Mouse (Mus musculus) small intestine, adult 2 months (tissue): ENCODE data around the gene Igfbp1. TPM values are rescaled to one million over a fixed set of nuclear protein-coding genes. Genes with fewer than 3 reads are reported as not detected.

Experiments used
- H3K27ac ChIP-seq: fragments of 200-500 bp; 2 replicates; pipeline ENCODE4 v1.5.1; 2012; ENCODE audit warnings: low read depth, low read length, control low read depth, inconsistent platforms; ENCODE audit not compliant: insufficient read depth
- H3K27me3 ChIP-seq: fragments of 200-500 bp; 2 replicates; pipeline ENCODE4 v1.6.1; 2012; ENCODE audit warnings: mild to moderate bottlenecking, moderate library complexity, low read length, inconsistent platforms; ENCODE audit not compliant: control insufficient read depth, insufficient read depth
- H3K36me3 ChIP-seq: fragments of 200-500 bp; 2 replicates; pipeline ENCODE4 v1.6.1; 2012; ENCODE audit warnings: mild to moderate bottlenecking, low read length, control low read depth, inconsistent platforms; ENCODE audit not compliant: control insufficient read depth, insufficient read depth
- H3K4me1 ChIP-seq: fragments of 200-500 bp; 2 replicates; pipeline ENCODE4 v1.6.1; 2012; ENCODE audit warnings: low read length, inconsistent platforms, mixed read lengths; ENCODE audit not compliant: control insufficient read depth, insufficient read depth, insufficient read length
- H3K4me3 ChIP-seq: fragments of 200-500 bp; 2 replicates; pipeline ENCODE4 v1.5.1; 2012; ENCODE audit warnings: low read depth, mild to moderate bottlenecking, control low read depth, inconsistent platforms, low read length, moderate library complexity
- CTCF ChIP-seq: fragments of 200-500 bp; IDR thresholded peaks from 2 replicates; pipeline ENCODE4 v1.5.1; 2012; ENCODE audit warnings: low read depth, mild to moderate bottlenecking, control low read depth, inconsistent platforms, low read length, moderate library complexity, mixed read lengths; ENCODE audit not compliant: insufficient replicate concordance, insufficient read length; ENCODE audit errors: extremely low read depth
- POLR2A ChIP-seq: fragments of 200-500 bp; IDR thresholded peaks from 2 replicates; pipeline ENCODE4 v1.6.1; 2012; ENCODE audit warnings: low read depth, mild to moderate bottlenecking, control low read depth, inconsistent platforms, low read length, moderate library complexity
- WGBS: fragments of 180-500 bp; shearing (Covaris S2); methylation state at CpG from one replicate; pipeline ENCODE4 v1.1.7; 2018; 5-methylcytosine and 5-hydroxymethylcytosine counted together
- polyA plus RNA-seq: library from polyadenylated mRNA; depleted of rRNA; stranded (reverse); fragments of >200 nt; gene quantifications from 2 replicates; pipeline ENCODE4 v1.2.3, GENCODE M21; 2012

The Igfbp1 gene
- polyA plus RNA-seq, 1 experiment, result 0.19 TPM

DNA sequence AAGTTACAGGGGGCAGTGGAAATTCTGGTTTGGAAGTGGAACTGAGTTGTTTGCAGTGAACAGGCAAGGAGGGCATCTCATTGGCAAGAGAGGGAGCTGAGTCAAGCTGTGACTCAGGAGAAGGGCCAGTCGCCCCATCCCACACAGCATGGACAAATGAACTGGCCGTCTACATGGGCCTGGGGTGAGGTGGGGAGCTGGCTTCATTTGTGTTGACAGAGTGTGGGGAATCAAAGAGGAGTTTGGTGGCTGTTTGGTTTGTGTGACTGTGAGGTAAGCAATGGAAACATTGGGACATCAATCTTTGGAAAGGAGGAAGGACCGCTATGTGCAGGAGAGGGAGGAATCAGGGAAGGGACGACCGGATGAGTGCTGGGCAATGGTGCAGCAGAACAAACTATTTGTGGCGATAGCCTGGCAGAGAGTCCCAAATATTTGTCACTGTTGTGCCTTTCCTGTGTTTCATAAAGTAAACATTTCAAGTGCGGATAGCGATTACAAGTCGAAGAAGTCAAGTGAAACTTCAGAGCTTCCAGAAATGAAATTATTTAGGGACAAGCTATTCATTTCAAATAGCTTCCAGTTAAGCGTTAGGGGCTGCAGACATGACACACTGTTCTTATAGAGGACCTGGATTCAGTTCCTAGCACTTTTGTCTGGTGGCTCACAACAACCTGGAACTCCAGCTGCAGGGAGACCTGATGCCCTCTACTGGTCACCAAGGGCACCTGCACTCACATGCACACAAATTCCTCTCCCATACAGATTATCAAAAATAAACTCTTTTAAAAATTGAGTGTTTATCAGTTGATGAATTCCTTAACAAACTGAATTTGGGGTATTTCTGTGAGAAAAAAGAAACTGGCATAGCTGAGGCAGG, 2.9 kb upstream of the Igfbp1 start:
- Histone ChIP-seq H3K36me3 (no peaks in the 10 kb centered on the region), H3K27ac (no peak overlapping the region), H3K4me3 (no peak overlapping the region), H3K4me1 (no peaks in the 10 kb centered on the region), H3K27me3 (no peaks in the 10 kb centered on the region)
- no peak for TF ChIP-seq POLR2A
- TF ChIP-seq CTCF, result peak; percentile 11; the same call in 1 of the 2 replicates
- 84% methylated on average over 10 of the region's 10 CpGs for WGBS

DNA sequence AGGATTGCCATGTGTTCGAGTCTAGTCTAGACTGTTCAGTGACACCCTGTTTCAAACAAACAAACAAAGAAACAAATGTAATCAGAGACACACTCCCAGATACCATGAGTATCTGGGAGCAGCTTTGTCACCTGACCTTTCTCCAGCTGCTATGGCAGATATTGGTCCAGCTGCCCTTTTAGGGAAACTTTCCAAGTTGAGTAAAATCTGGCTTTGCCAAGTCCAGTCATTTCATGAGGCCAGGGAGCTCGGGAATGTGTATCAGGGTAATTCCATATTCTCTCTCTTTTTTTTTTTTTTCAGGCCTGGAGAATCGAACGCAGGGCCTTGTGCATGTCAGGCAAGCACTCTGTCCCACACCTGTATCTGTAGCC, 2.3 kb upstream of the Igfbp1 start:
- Histone ChIP-seq H3K4me3 (no peak overlapping the region), H3K36me3 (no peaks in the 10 kb centered on the region), H3K27ac (no peak overlapping the region), H3K27me3 (no peaks in the 10 kb centered on the region), H3K4me1 (no peaks in the 10 kb centered on the region)
- 73% methylated on average over 4 of the region's 4 CpGs for WGBS
- TF ChIP-seq POLR2A, result no peak
- TF ChIP-seq CTCF, result no peak

DNA sequence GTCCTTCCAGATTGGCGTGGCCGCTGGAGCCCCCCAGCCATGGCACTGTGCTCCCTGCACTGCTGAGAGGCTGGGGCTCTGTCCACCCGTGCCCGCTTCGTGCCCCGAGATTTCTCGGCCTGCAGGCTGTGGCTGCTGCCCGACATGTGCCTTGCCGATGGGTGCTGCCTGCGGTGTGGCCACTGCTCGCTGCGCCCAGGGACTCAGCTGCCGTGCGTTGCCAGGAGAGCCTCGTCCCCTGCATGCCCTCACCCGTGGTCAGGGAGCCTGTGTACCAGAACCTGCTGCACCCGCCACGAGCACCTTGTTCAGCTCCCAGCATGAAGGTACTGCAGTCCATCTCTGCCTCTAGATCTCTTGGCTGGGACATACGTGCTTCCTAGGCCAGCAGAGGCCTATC, 424 bp downstream of the Igfbp1 start:
- 84% methylated on average over 19 of the region's 19 CpGs for WGBS
- Histone ChIP-seq H3K4me3 (no peak overlapping the region), H3K36me3 (no peaks in the 10 kb centered on the region), H3K27me3 (no peaks in the 10 kb centered on the region), H3K4me1 (no peaks in the 10 kb centered on the region), H3K27ac (no peak overlapping the region)
- no peak for TF ChIP-seq CTCF
- no peak for TF ChIP-seq POLR2A

DNA sequence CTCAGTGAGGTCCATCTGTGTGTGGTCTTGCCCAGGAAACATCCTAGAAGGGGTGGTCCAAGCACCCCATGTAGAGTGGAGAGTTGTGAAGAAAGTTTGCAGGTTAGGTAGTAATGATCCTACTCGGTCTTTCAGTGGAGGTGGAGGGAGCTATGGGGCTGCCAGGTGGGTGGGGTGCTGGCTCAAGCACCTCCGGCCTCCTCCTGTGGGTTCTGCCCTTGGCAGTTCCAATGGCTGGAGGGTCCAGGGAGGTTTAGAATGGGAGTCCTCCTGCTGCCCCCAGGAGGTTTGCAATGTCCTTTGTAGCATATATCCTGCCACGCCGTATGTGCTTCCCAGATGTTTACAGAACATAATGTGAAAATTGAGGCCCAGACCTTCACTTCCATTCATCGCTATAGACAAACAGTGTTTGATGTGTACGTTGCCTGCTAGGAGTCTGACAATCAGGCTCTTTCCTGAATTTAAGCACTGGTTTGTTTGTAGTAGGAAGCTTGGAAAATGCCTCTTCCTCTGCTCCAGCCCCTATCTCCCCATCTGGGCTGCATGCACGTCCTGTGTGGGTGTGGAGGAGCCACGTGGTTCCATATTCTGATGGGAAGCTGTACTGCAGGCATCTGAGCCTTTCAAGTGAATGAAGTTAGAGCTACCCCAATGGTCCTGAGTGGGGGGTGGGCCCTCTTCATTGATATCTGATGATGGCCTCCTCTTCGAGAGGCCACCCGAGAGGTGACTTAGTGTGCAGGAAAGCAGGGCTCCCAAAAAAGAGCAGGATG, 1.1 kb downstream of the Igfbp1 start:
- H3K27me3 ChIP-seq, result no peaks in the 10 kb centered on the region

DNA sequence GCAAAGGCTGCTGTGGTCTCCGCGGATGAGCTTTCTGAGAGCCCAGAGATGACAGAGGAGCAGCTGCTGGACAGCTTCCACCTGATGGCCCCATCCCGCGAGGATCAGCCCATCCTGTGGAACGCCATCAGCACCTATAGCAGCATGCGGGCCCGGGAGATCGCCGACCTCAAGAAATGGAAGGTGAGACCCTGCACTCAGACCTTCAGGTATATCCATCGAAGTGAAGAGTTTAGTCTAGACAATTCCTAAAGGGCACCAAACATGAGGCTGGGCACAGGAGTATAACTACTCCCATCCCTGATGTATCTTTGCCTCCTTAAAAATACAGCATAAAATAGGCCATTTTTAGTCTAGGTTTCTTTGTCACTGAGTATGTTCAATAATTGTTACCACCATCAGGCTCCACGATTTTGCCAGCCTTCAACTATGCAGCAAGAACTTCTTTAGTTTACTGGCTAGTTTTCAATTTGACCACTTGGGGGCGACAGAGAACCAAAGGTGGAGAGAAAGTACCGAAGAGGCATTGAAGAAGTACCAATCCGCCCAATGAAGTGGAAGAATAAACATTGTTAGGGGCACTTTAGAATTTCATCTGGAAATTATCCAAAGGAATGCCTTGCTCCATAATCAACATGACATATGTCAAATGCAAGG, 2.3 kb downstream of the Igfbp1 start:
- Histone ChIP-seq H3K4me1 (no peaks in the 10 kb centered on the region), H3K27me3 (no peaks in the 10 kb centered on the region), H3K27ac (no peak overlapping the region), H3K4me3 (no peak overlapping the region), H3K36me3 (no peaks in the 10 kb centered on the region)
- no peak for TF ChIP-seq POLR2A
- TF ChIP-seq CTCF, result no peak
- WGBS, result 52% methylated on average over 14 of the region's 14 CpGs

More for the DNA sequence above, 1.1 kb downstream of the Igfbp1 start:
- 77% methylated on average over 10 of the region's 10 CpGs for WGBS
- H3K27ac ChIP-seq, result no peak overlapping the region
- H3K36me3 ChIP-seq, result no peaks in the 10 kb centered on the region
- no peaks in the 10 kb centered on the region for H3K4me1 ChIP-seq
- no peak overlapping the region for H3K4me3 ChIP-seq
- TF ChIP-seq POLR2A (no peak), CTCF (no peak)

DNA sequence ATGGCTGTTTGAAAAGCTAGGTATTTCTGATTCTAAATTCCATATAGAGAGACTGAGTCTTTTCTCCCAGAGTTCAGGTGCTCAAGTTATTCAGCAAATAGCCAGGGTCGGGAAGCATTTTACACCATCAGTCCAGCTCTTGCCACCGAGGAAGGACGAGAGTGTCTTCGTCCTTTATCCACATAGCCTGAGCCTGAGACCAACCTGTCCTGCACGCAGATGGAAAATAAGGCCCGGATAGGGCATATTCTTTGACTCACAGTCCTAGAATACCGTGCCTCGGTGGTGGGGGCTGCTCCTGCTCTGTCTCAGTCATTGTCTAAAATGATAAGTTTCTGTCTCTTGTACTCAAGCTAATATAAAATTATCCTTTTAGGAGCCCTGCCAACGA, 2.8 kb downstream of the Igfbp1 start:
- TF ChIP-seq CTCF, result no peak
- no peak for TF ChIP-seq POLR2A
- 79% methylated on average over 9 of the region's 9 CpGs for WGBS
- Histone ChIP-seq H3K4me1 (no peaks in the 10 kb centered on the region), H3K36me3 (no peaks in the 10 kb centered on the region), H3K27me3 (no peaks in the 10 kb centered on the region), H3K27ac (no peak overlapping the region), H3K4me3 (no peak overlapping the region)
